Mouse (Mus musculus) heart, adult 11 months (tissue): ENCODE data around the gene Prl7d1.
"Not testable (repeated sequence)": the region's sequence is repeated elsewhere in the genome, so short reads cannot be mapped to it uniquely, and the experiment has no call there.

Experiments
- DNase-seq: peaks from one replicate; pipeline ENCODE4 v3.0.0; 2022

Gene Prl7d1

GRCm38 (mm10) chr13:27716636-27717035 is at the start of gene Prl7d1:
Gene Prl7d1, minus strand, starts transcription at chr13:27716736.
- no peak for DNase-seq

DNA sequence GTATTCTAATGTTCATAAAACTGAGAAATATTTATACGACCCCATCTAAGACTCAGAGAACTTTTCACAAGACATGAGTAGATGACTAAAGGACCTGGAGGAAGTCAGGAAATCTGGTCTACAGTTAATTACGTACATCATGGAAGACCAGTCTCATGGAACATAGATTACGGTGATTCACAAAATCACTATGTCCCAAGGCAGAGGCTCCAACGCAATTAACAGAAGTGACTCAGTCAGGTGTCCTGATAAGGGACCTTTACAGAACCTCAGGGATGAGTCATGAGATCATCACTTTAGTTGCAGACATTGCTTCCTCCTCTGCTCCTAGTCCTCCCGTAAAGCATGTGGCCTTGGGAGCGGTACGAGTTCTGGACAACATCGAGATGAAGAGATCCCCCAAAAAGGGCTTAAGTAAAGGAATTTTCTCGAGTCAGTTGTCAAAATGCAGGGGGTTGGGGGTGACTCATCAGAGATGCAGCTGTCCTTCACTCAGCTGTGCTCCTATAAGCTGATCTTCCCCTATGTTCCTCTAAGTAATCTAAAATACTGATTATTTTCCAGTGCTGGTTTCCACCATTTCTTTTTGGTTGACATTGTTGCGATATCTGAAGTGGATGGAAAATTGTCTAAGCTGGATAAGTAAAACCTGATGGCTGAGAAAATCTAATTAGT is 18.1 kb upstream of the Prl7d1 start:
- DNase-seq = no peak

GRCm38 (mm10) chr13:27730286-27730959 is 13.9 kb upstream of the Prl7d1 start:
- not testable (repeated sequence) for DNase-seq

GRCm38 (mm10) chr13:27725057-27725456 is 8.5 kb upstream of the Prl7d1 start:
- DNase-seq = not testable (repeated sequence)

DNA sequence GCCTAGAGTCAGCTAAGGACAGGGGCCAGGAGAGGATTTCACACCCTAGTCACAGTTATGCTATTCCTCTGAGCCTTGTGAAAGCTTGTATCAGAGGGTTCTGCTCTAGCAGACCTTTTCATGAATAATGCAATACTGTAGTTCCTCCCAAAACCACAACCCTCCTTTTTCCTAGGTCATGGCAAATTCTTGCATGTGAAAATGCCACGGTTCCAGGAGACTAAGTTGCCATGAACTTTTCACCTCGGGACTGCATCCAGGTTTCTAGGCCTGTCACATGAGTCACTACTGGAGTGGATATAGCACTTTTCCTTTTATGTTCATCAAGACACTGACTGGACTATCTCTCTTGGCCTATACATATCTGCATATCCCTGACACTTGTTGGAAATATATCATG is 10.0 kb downstream of the Prl7d1 start:
- no peak for DNase-seq

- DNase-seq = no peak
Observed at GRCm38 (mm10) chr13:27667936-27668335, 48.6 kb downstream of the Prl7d1 start, which contains the start of gene Prl7a2. Gene Prl7a2, minus strand, starts transcription at chr13:27668036.

GRCm38 (mm10) chr13:27660747-27661146 is 55.8 kb downstream of the Prl7d1 start:
- no peak for DNase-seq
